Mouse (Mus musculus): Measurements from ENCODE around the gene Tpk1. TPM values are rescaled to one million over a fixed set of nuclear protein-coding genes. Genes with fewer than 3 reads are reported as not detected.

Tpk1 gene
- total RNA-seq, 2 experiments from 2014 or later, result 4.9 to 13.8 TPM

GRCm38 (mm10) chr6:43457989-43458388 lies 208.1 kb downstream of the Tpk1 start:
- DNase-seq (ENCODE audit: low spot score in 2 of 2), result no peak

GRCm38 (mm10) chr6:43449498-43449897 lies 216.6 kb downstream of the Tpk1 start:
- no peak for DNase-seq (ENCODE audit: low spot score in 2 of 2)

GRCm38 (mm10) chr6:43445856-43446255 lies 220.2 kb downstream of the Tpk1 start:
- no peak for DNase-seq (ENCODE audit: low spot score in 2 of 2)

GRCm38 (mm10) chr6:43442191-43442590 lies 223.9 kb downstream of the Tpk1 start:
- no peak for DNase-seq (ENCODE audit: low spot score in 2 of 2)

GRCm38 (mm10) chr6:43435987-43436541 lies 230.0 kb downstream of the Tpk1 start:
- DNase-seq (ENCODE audit: low spot score in 2 of 2), result no peak

- no peak for DNase-seq (ENCODE audit: low spot score in 2 of 2)
These were observed 231.7 kb downstream of the Tpk1 start for GRCm38 (mm10) chr6:43434365-43434764.

GRCm38 (mm10) chr6:43424978-43425377 lies 241.1 kb downstream of the Tpk1 start:
- no peak for DNase-seq (ENCODE audit: low spot score in 2 of 2)

- DNase-seq (ENCODE audit: low spot score in 2 of 2), result no peak
These were observed 245.6 kb downstream of the Tpk1 start for GRCm38 (mm10) chr6:43420358-43420979.

GRCm38 (mm10) chr6:43408949-43409348 lies 257.1 kb downstream of the Tpk1 start:
- no peak for DNase-seq (ENCODE audit: low spot score in 2 of 2)

GRCm38 (mm10) chr6:43403076-43403475 lies 263.0 kb downstream of the Tpk1 start:
- DNase-seq (ENCODE audit: low spot score in 2 of 2), result no peak

GRCm38 (mm10) chr6:43402219-43402997 lies 263.7 kb downstream of the Tpk1 start:
- no peak for DNase-seq (ENCODE audit: low spot score in 2 of 2)

GRCm38 (mm10) chr6:43396426-43396825 lies 269.7 kb downstream of the Tpk1 start:
- DNase-seq (ENCODE audit: low spot score in 2 of 2), result no peak

- DNase-seq (ENCODE audit: low spot score in 2 of 2), result no peak
These were observed 270.5 kb downstream of the Tpk1 start for GRCm38 (mm10) chr6:43395538-43395937.

- no peak for DNase-seq (ENCODE audit: low spot score in 2 of 2)
These were observed 274.7 kb downstream of the Tpk1 start for GRCm38 (mm10) chr6:43391358-43391757.

- no peak for DNase-seq (ENCODE audit: low spot score in 2 of 2)
These were observed 278.8 kb downstream of the Tpk1 start for GRCm38 (mm10) chr6:43387273-43387672.

GRCm38 (mm10) chr6:43384841-43385240 lies 281.2 kb downstream of the Tpk1 start:
- DNase-seq (ENCODE audit: low spot score in 2 of 2), result no peak

GRCm38 (mm10) chr6:43384304-43384703 lies 281.8 kb downstream of the Tpk1 start:
- DNase-seq (ENCODE audit: low spot score in 2 of 2), result no peak

GRCm38 (mm10) chr6:43382750-43383149 lies 283.3 kb downstream of the Tpk1 start:
- no peak for DNase-seq (ENCODE audit: low spot score in 2 of 2)

GRCm38 (mm10) chr6:43382284-43382683 lies 283.8 kb downstream of the Tpk1 start:
- DNase-seq (ENCODE audit: low spot score in 2 of 2), result no peak

- no peak for DNase-seq (ENCODE audit: low spot score in 2 of 2)
These were observed 292.9 kb downstream of the Tpk1 start for GRCm38 (mm10) chr6:43373206-43373605.

GRCm38 (mm10) chr6:43367434-43367945 lies 298.6 kb downstream of the Tpk1 start:
- no peak for DNase-seq (ENCODE audit: low spot score in 2 of 2)

- no peak for DNase-seq (ENCODE audit: low spot score in 2 of 2)
These were observed 299.1 kb downstream of the Tpk1 start for GRCm38 (mm10) chr6:43366952-43367351.
